8 mouse cellular contexts compared by ENCODE assay signal in genomic region chr3:86796716-86797115, GRCm38 (mm10).
DNase-seq lines count a peak whose midpoint lies in the region; ATAC-seq and TF ChIP-seq lines count a peak whose summit lies in the region.

No protein-coding gene starts in this region.

- ATAC-seq in CD4-positive, CD25-positive, alpha-beta regulatory T cell, adult 4 months = no peak
- ATAC-seq in lung, embryonic 14.5 days (ENCODE audit: insufficient read depth) = no peak
- peak; percentile 51 for ATAC-seq in megakaryocyte progenitor cell, adult 5-6 weeks (replicated peaks; ENCODE audit: poor library complexity)

- H3K4me1 ChIP-seq in lung, embryonic 14.5 days (ENCODE audit: insufficient read depth) = 0 out of 2 replicates have a peak, but pooled peaks cover 5% of the 10 kb centered on the region
- no peaks in the 10 kb centered on the region; the same call in 1 of the 2 replicates for H3K4me1 ChIP-seq in forebrain, embryonic 10.5 days

- no peaks in the 10 kb centered on the region for H3K9me3 ChIP-seq in lung, embryonic 14.5 days (ENCODE audit: low read depth, low read length)
- H3K9me3 ChIP-seq in forebrain, embryonic 10.5 days = no peaks in the 10 kb centered on the region

- no peaks in the 10 kb centered on the region for H3K27me3 ChIP-seq in lung, embryonic 14.5 days (ENCODE audit: insufficient read depth, low read length)
- no peaks in the 10 kb centered on the region for H3K27me3 ChIP-seq in forebrain, embryonic 10.5 days (ENCODE audit: poor library complexity, severe bottlenecking)

- no peak overlapping the region for H3K4me3 ChIP-seq in lung, embryonic 14.5 days (ENCODE audit: low read depth, low read length)
- H3K4me3 ChIP-seq in forebrain, embryonic 10.5 days = no peak overlapping the region

- TF ChIP-seq CTCF in lung, embryonic 14.5 days (IDR thresholded peaks at IDR 0.05; ENCODE audit: low read depth) = peak; percentile 74

- no peak overlapping the region for H3K27ac ChIP-seq in lung, embryonic 14.5 days (ENCODE audit: low read depth)
- no peak overlapping the region for H3K27ac ChIP-seq in forebrain, embryonic 10.5 days

- H3K36me3 ChIP-seq in lung, embryonic 14.5 days (ENCODE audit: insufficient read depth) = no peaks in the 10 kb centered on the region
- H3K36me3 ChIP-seq in forebrain, embryonic 10.5 days (replicated peaks) = peaks cover 34% of the 10 kb centered on the region

- H3K4me2 ChIP-seq in lung, embryonic 14.5 days = no peak overlapping the region

- DNase-seq in CD4-positive, CD25-positive, alpha-beta regulatory T cell, adult 2 months (ENCODE audit: low read depth, low spot score) = peak; percentile 48
- peak; percentile 48 for DNase-seq in lung, embryonic 14.5 days
- no peak for DNase-seq in lung, adult 18-20 months
- peak; percentile 60 for DNase-seq in embryo, embryonic 11 days
- DNase-seq in forebrain, embryonic 10.5 days (ENCODE audit: extremely low spot score, low spot score) = no peak
- DNase-seq in ovary, postnatal 14 days (ENCODE audit: low spot score) = no peak

- H3K9ac ChIP-seq in lung, embryonic 14.5 days = no peak overlapping the region

- WGBS in lung, embryonic 14.5 days = 41% methylated on average over 6 of the region's 6 CpGs
- WGBS in forebrain, embryonic 10.5 days = 51% methylated on average over 6 of the region's 6 CpGs

Comparison
In these comparisons a context has a peak if more than half of its experiments do, and no peak if none do; other contexts are left out.
1. DNase-seq: peak in CD4-positive, CD25-positive, alpha-beta regulatory T cell, adult 2 months (single experiment), lung, embryonic 14.5 days (single experiment) and embryo, embryonic 11 days (single experiment); none in lung, adult 18-20 months (0 of 2), forebrain, embryonic 10.5 days (single experiment) and ovary, postnatal 14 days (single experiment).